Mouse (Mus musculus) MEL (cell line): ENCODE data around the gene Tymp.

Experiments
- CTCF ChIP-seq, 3 experiments: IDR thresholded peaks in 2 of 3; conservative IDR thresholded peaks in 1 of 3; 2 replicates each; pipeline ENCODE4 v1.5.1; 2011 to 2012; ENCODE audit warnings: low read length in 3 of 3, low read depth in 2 of 3, mild to moderate bottlenecking in 2 of 3, improper control_type of control experiment in 1 of 3, inconsistent platforms in 1 of 3, mixed read lengths in 1 of 3, moderate library complexity in 1 of 3; ENCODE audit not compliant: control insufficient read depth in 1 of 3, insufficient read depth in 1 of 3, poor library complexity in 1 of 3, severe bottlenecking in 1 of 3
- TCF12 ChIP-seq: IDR thresholded peaks from 2 replicates; pipeline ENCODE4 v1.6.1; 2014; ENCODE audit warnings: low read depth, mild to moderate bottlenecking, inconsistent platforms, low read length, improper control_type of control experiment, moderate library complexity

- no peak for TF ChIP-seq CTCF (IDR thresholded peaks at IDR 0.05 in 2 of 3, conservative IDR thresholded peaks at IDR 0.05 in 1 of 3; ENCODE audit: control insufficient read depth in 1 of 3, insufficient read depth in 1 of 3, low read depth in 2 of 3, low read length in 3 of 3, poor library complexity in 1 of 3, severe bottlenecking in 1 of 3)
- TF ChIP-seq TCF12, result no peak
Measured at GRCm38 (mm10) chr15:89425711-89426121, 48.9 kb upstream of the Tymp start, which contains the start of gene Cpt1b.
